Mouse (Mus musculus): ENCODE results near the gene Pigg.

GRCm38 (mm10) chr5:108388201-108388600, 75.8 kb downstream of the Pigg start, which contains the start of gene Pde6b:
- TF ChIP-seq CTCF (IDR thresholded peaks at IDR 0.05; ENCODE audit: borderline replicate concordance, insufficient read depth, low read length): no peak
- no peak for TF ChIP-seq POLR2A (IDR thresholded peaks at IDR 0.05; ENCODE audit: low read depth, low read length)
